In the genomic region with DNA sequence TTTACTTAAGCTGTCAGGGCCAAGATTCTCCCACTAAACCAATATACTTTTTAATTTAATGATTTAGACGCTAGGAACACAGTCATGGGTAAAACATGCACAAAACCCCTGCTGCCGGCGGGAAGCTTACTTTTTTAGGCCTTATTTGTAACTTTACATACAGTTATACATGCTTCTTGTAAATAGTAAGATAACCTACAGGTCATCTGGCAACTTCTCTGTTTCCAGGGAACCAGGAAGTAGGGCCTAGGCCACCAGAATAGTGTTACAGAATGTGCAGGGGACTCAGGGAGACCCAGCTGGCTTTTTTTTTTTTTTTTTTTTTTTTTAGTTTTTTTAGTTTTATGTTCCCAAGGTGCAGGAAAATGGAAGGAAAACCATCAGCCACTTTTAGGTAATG, we compare ENCODE assay signal across 8 mouse cellular contexts. TPM values are rescaled to one million over a fixed set of nuclear protein-coding genes. Genes with fewer than 3 reads are reported as not detected.
DNase-seq lines count a peak whose midpoint lies in the region; ATAC-seq lines count a peak whose summit lies in the region.

No protein-coding gene starts in this region.

- H3K27ac ChIP-seq in kidney, embryonic 15.5 days: peak overlapping the region; percentile 97; the same call in 1 of the 2 replicates
- no peak overlapping the region for H3K27ac ChIP-seq in embryonic facial prominence, embryonic 11.5 days (replicated peaks; ENCODE audit: low read depth, low read length)
- H3K27ac ChIP-seq in intestine, embryonic 16.5 days (ENCODE audit: low read length): no peak overlapping the region; the same call in 1 of the 2 replicates
- H3K27ac ChIP-seq in neural tube, embryonic 12.5 days: no peak overlapping the region

- no peak for DNase-seq in kidney, postnatal 4 days
- no peak for DNase-seq in embryonic facial prominence, embryonic 11.5 days (ENCODE audit: low spot score)
- no peak for DNase-seq in gastrocnemius, adult 18-20 months (ENCODE audit: low spot score)
- DNase-seq in layer of hippocampus, postnatal 25 days (ENCODE audit: extremely low spot score in 1 of 2, low spot score in 1 of 2): no peak
- DNase-seq in kidney, postnatal 14 days: no peak

- H3K4me2 ChIP-seq in kidney, embryonic 15.5 days: peak overlapping the region; percentile 79
- peak overlapping the region; percentile 43 for H3K4me2 ChIP-seq in embryonic facial prominence, embryonic 11.5 days (ENCODE audit: low read depth, low read length)
- H3K4me2 ChIP-seq in intestine, embryonic 16.5 days (ENCODE audit: low read depth, low read length): peak overlapping the region; percentile 76
- H3K4me2 ChIP-seq in neural tube, embryonic 12.5 days (replicated peaks): peak overlapping the region; percentile 70

- ATAC-seq in kidney, embryonic 15.5 days (replicated peaks; ENCODE audit: low FRiP score): no peak
- no peak for ATAC-seq in embryonic facial prominence, embryonic 11.5 days (replicated peaks; ENCODE audit: insufficient number of reproducible peaks, low FRiP score, low TSS enrichment, low read depth)
- no peak for ATAC-seq in intestine, embryonic 16.5 days
- no peak for ATAC-seq in neural tube, embryonic 12.5 days (ENCODE audit: low FRiP score, low read depth)

- whole genome bisulfite sequencing in kidney, embryonic 15.5 days: 42% methylated on average over 3 of the region's 3 CpGs
- WGBS in embryonic facial prominence, embryonic 11.5 days: 84% methylated on average over 3 of the region's 3 CpGs
- WGBS in intestine, embryonic 16.5 days: 32% methylated on average over 3 of the region's 3 CpGs
- 82% methylated on average over 3 of the region's 3 CpGs for WGBS in neural tube, embryonic 12.5 days

- peak overlapping the region; percentile 86; the same call in 1 of the 2 replicates for H3K9ac ChIP-seq in kidney, embryonic 15.5 days
- H3K9ac ChIP-seq in embryonic facial prominence, embryonic 11.5 days (replicated peaks; ENCODE audit: low read length): peak overlapping the region; percentile 27; the same call in 1 of the 2 replicates
- peak overlapping the region; percentile 93; the same call in 1 of the 2 replicates for H3K9ac ChIP-seq in intestine, embryonic 16.5 days (ENCODE audit: low read depth, low read length)
- no peak overlapping the region for H3K9ac ChIP-seq in neural tube, embryonic 12.5 days

- no peaks in the 10 kb centered on the region for H3K36me3 ChIP-seq in kidney, embryonic 15.5 days
- H3K36me3 ChIP-seq in embryonic facial prominence, embryonic 11.5 days (replicated peaks; ENCODE audit: control insufficient read depth, insufficient read depth, low read depth, low read length): no peaks in the 10 kb centered on the region
- H3K36me3 ChIP-seq in intestine, embryonic 16.5 days (ENCODE audit: control insufficient read depth, insufficient read depth, low read length): no peaks in the 10 kb centered on the region
- no peaks in the 10 kb centered on the region for H3K36me3 ChIP-seq in neural tube, embryonic 12.5 days

- H3K27me3 ChIP-seq in kidney, embryonic 15.5 days: no peaks in the 10 kb centered on the region
- H3K27me3 ChIP-seq in embryonic facial prominence, embryonic 11.5 days (ENCODE audit: control insufficient read depth, insufficient read depth, low read length): no peaks in the 10 kb centered on the region
- H3K27me3 ChIP-seq in intestine, embryonic 16.5 days (replicated peaks; ENCODE audit: control insufficient read depth, insufficient read depth, low read length): no peaks in the 10 kb centered on the region
- H3K27me3 ChIP-seq in neural tube, embryonic 12.5 days (replicated peaks): no peaks in the 10 kb centered on the region

- H3K4me1 ChIP-seq in kidney, embryonic 15.5 days: peaks cover 14% of the 10 kb centered on the region
- no peaks in the 10 kb centered on the region for H3K4me1 ChIP-seq in embryonic facial prominence, embryonic 11.5 days (ENCODE audit: control insufficient read depth, insufficient read depth, low read length)
- peaks cover 8% of the 10 kb centered on the region for H3K4me1 ChIP-seq in intestine, embryonic 16.5 days (ENCODE audit: control insufficient read depth, insufficient read depth, low read length)
- H3K4me1 ChIP-seq in neural tube, embryonic 12.5 days: 0 out of 2 replicates have a peak, but pooled peaks cover 6% of the 10 kb centered on the region

- peak overlapping the region; percentile 88 for H3K4me3 ChIP-seq in kidney, embryonic 15.5 days (replicated peaks)
- H3K4me3 ChIP-seq in embryonic facial prominence, embryonic 11.5 days (ENCODE audit: low read depth, low read length): peak overlapping the region; percentile 83; the same call in 1 of the 2 replicates
- peak overlapping the region; percentile 86 for H3K4me3 ChIP-seq in intestine, embryonic 16.5 days (ENCODE audit: low read length)
- H3K4me3 ChIP-seq in neural tube, embryonic 12.5 days: no peak overlapping the region

- no peaks in the 10 kb centered on the region for H3K9me3 ChIP-seq in kidney, embryonic 15.5 days (replicated peaks)
- H3K9me3 ChIP-seq in embryonic facial prominence, embryonic 11.5 days (replicated peaks; ENCODE audit: control insufficient read depth, low read length): no peaks in the 10 kb centered on the region
- H3K9me3 ChIP-seq in intestine, embryonic 16.5 days (ENCODE audit: control insufficient read depth, low read length): no peaks in the 10 kb centered on the region
- H3K9me3 ChIP-seq in neural tube, embryonic 12.5 days: no peaks in the 10 kb centered on the region

RNA-seq across cellular contexts. Expression of gene Eif2ak4, which starts 1.2 kb away (rescaled TPM):
- polyA plus RNA-seq in kidney, embryonic 15.5 days (2015; fragmentation: Nextera tagmentation; extraction: Ambion mirVana): 12.3 and 13.8 TPM in 2 replicates
- 11.6 and 13.1 TPM in 2 replicates for polyA plus RNA-seq in embryonic facial prominence, embryonic 11.5 days (2014; fragmentation: Nextera tagmentation; extraction: Ambion mirVana)
- 9.0 and 9.5 TPM in 2 replicates for polyA plus RNA-seq in intestine, embryonic 16.5 days (2015; fragmentation: Nextera tagmentation; extraction: Ambion mirVana)
- polyA plus RNA-seq in neural tube, embryonic 12.5 days (2016; fragmentation: Nextera tagmentation; extraction: Ambion mirVana): 10.8 and 11.3 TPM in 2 replicates
- total RNA-seq in gastrocnemius, adult 18-20 months (2021): 1 to 10 TPM; 3.8 to 4.3 TPM
- 10 to 100 TPM; 18.4 to 24.8 TPM for total RNA-seq in layer of hippocampus, postnatal 25 days (2021)

RNA-seq across cellular contexts. Expression of gene Gpr176, which starts 16.4 kb away (rescaled TPM):
- polyA plus RNA-seq in kidney, embryonic 15.5 days (2015; fragmentation: Nextera tagmentation; extraction: Ambion mirVana): 1.1 and 1.4 TPM in 2 replicates
- 0.31 and 0.34 TPM in 2 replicates for polyA plus RNA-seq in embryonic facial prominence, embryonic 11.5 days (2014; fragmentation: Nextera tagmentation; extraction: Ambion mirVana)
- polyA plus RNA-seq in intestine, embryonic 16.5 days (2015; fragmentation: Nextera tagmentation; extraction: Ambion mirVana): 0.35 and 0.42 TPM in 2 replicates
- polyA plus RNA-seq in neural tube, embryonic 12.5 days (2016; fragmentation: Nextera tagmentation; extraction: Ambion mirVana): 2.3 TPM in 2 replicates
- under 1 TPM; 0.12 to 0.23 TPM for total RNA-seq in gastrocnemius, adult 18-20 months (2021)
- 10 to 100 TPM; 12.5 to 13.1 TPM for total RNA-seq in layer of hippocampus, postnatal 25 days (2021)
